Mouse (Mus musculus) liver, adult 2 months (tissue): Measurements from ENCODE around the gene Dscaml1.

Experiments used
- CTCF ChIP-seq: fragments of 200-500 bp; IDR thresholded peaks from 2 replicates; pipeline ENCODE4 v1.5.1; 2011; ENCODE audit warnings: low read depth, low read length, control low read depth
- POLR2A ChIP-seq: fragments of 200-500 bp; IDR thresholded peaks from 2 replicates; pipeline ENCODE4 v1.6.1; 2011; ENCODE audit warnings: low read length, control low read depth; ENCODE audit not compliant: insufficient read depth; ENCODE audit errors: extremely low read depth

- TF ChIP-seq CTCF (no peak), POLR2A (no peak)
These were observed 210.9 kb downstream of the Dscaml1 start for GRCm38 (mm10) chr9:45637346-45637745.
